7 mouse cellular contexts compared by ENCODE assay signal in genomic region chr6:91972201-91972646, GRCm38 (mm10). TPM values are rescaled to one million over a fixed set of nuclear protein-coding genes. Genes with fewer than 3 reads are reported as not detected.
DNase-seq lines count a peak whose midpoint lies in the region; ATAC-seq and TF ChIP-seq lines count a peak whose summit lies in the region.

No protein-coding gene starts in this region.

- intact Hi-C loops in left cerebral cortex, adult 2 months (cut with DNase I), result no loop called here

- TF ChIP-seq CTCF in left cerebral cortex, adult 2 months (IDR thresholded peaks at IDR 0.05), result no peak; the same call in 1 of the 2 replicates

- 37% methylated on average over 9 of the region's 9 CpGs for WGBS in heart, embryonic 11.5 days (ENCODE audit: insufficient replicate concordance)
- WGBS in kidney, embryonic 16.5 days, result 25% methylated on average over 9 of the region's 9 CpGs
- WGBS in stomach, embryonic 16.5 days, result 40% methylated on average over 9 of the region's 9 CpGs

- peak; percentile 16 to 40 for DNase-seq in adrenal gland, adult 18-20 months (ENCODE audit: low spot score in 2 of 2)
- DNase-seq in lung, postnatal 14 days, result peak; percentile 72
- no peak for DNase-seq in left cerebral cortex, adult 2 months (ENCODE audit: extremely low spot score in 1 of 2, low spot score in 2 of 2)

- H3K27me3 ChIP-seq in heart, embryonic 11.5 days (ENCODE audit: control insufficient read depth, insufficient read depth, low read length), result peaks cover 4% of the 10 kb centered on the region; the same call in 1 of the 2 replicates
- H3K27me3 ChIP-seq in kidney, embryonic 16.5 days (ENCODE audit: insufficient read depth, low read length), result no peaks in the 10 kb centered on the region
- H3K27me3 ChIP-seq in stomach, embryonic 16.5 days (ENCODE audit: control insufficient read depth, insufficient read depth, low read length), result peaks cover 5% of the 10 kb centered on the region; the same call in 1 of the 2 replicates

- H3K36me3 ChIP-seq in heart, embryonic 11.5 days (ENCODE audit: control insufficient read depth, insufficient read depth, low read length), result no peaks in the 10 kb centered on the region
- H3K36me3 ChIP-seq in kidney, embryonic 16.5 days (ENCODE audit: insufficient read depth, low read length), result no peaks in the 10 kb centered on the region
- no peaks in the 10 kb centered on the region for H3K36me3 ChIP-seq in stomach, embryonic 16.5 days (ENCODE audit: control insufficient read depth, insufficient read depth, low read length)

- no peak overlapping the region for H3K4me2 ChIP-seq in heart, embryonic 11.5 days
- H3K4me2 ChIP-seq in kidney, embryonic 16.5 days (replicated peaks; ENCODE audit: low read depth, low read length), result no peak overlapping the region
- no peak overlapping the region for H3K4me2 ChIP-seq in stomach, embryonic 16.5 days (ENCODE audit: low read depth, low read length)

- ATAC-seq in heart, embryonic 11.5 days (replicated peaks; ENCODE audit: insufficient number of reproducible peaks, low FRiP score, low TSS enrichment), result peak; percentile 73
- peak; percentile 88 for ATAC-seq in kidney, embryonic 16.5 days (ENCODE audit: low FRiP score, low TSS enrichment)
- peak; percentile 77 for ATAC-seq in stomach, embryonic 16.5 days (ENCODE audit: insufficient read depth, low FRiP score)

- H3K9me3 ChIP-seq in heart, embryonic 11.5 days (replicated peaks; ENCODE audit: control insufficient read depth, low read length), result no peaks in the 10 kb centered on the region
- H3K9me3 ChIP-seq in kidney, embryonic 16.5 days (ENCODE audit: low read length), result no peaks in the 10 kb centered on the region
- no peaks in the 10 kb centered on the region for H3K9me3 ChIP-seq in stomach, embryonic 16.5 days (replicated peaks; ENCODE audit: control insufficient read depth, low read length)

- H3K4me1 ChIP-seq in brown adipose tissue, adult 24 weeks (ENCODE audit: control insufficient read depth, insufficient read depth, insufficient read length, low read length), result peaks cover 22% of the 10 kb centered on the region
- H3K4me1 ChIP-seq in heart, embryonic 11.5 days (ENCODE audit: control insufficient read depth, insufficient read depth, low read length), result peaks cover 12% of the 10 kb centered on the region; the same call in 1 of the 2 replicates
- peaks cover 20% of the 10 kb centered on the region for H3K4me1 ChIP-seq in kidney, embryonic 16.5 days (ENCODE audit: insufficient read depth, low read length)
- H3K4me1 ChIP-seq in stomach, embryonic 16.5 days (ENCODE audit: control insufficient read depth, insufficient read depth, low read length), result no peaks in the 10 kb centered on the region

- H3K4me3 ChIP-seq in brown adipose tissue, adult 24 weeks (ENCODE audit: insufficient read depth, low read depth, low read length), result no peak overlapping the region
- no peak overlapping the region for H3K4me3 ChIP-seq in heart, embryonic 11.5 days (ENCODE audit: low read depth, low read length)
- H3K4me3 ChIP-seq in kidney, embryonic 16.5 days (ENCODE audit: low read length), result no peak overlapping the region
- no peak overlapping the region for H3K4me3 ChIP-seq in stomach, embryonic 16.5 days (replicated peaks; ENCODE audit: low read length)
- H3K4me3 ChIP-seq in left cerebral cortex, adult 2 months, result no peak overlapping the region

- H3K9ac ChIP-seq in heart, embryonic 11.5 days (ENCODE audit: low read depth, low read length), result no peak overlapping the region
- H3K9ac ChIP-seq in kidney, embryonic 16.5 days (replicated peaks; ENCODE audit: low read length), result no peak overlapping the region
- H3K9ac ChIP-seq in stomach, embryonic 16.5 days (ENCODE audit: low read length), result no peak overlapping the region

- peak overlapping the region; percentile 89 for H3K27ac ChIP-seq in brown adipose tissue, adult 24 weeks (replicated peaks; ENCODE audit: low read depth, low read length)
- peak overlapping the region; percentile 71 for H3K27ac ChIP-seq in heart, embryonic 11.5 days (ENCODE audit: low read depth, low read length)
- H3K27ac ChIP-seq in kidney, embryonic 16.5 days (ENCODE audit: low read length), result peak overlapping the region; percentile 70
- H3K27ac ChIP-seq in stomach, embryonic 16.5 days (ENCODE audit: low read length), result no peak overlapping the region
- no peak overlapping the region; the same call in 1 of the 2 replicates for H3K27ac ChIP-seq in left cerebral cortex, adult 2 months

RNA-seq across cellular contexts. Expression of gene Fgd5, which starts 6.5 kb away (rescaled TPM):
- 10 to 100 TPM; 15.2 to 16.2 TPM for total RNA-seq in adrenal gland, adult 18-20 months (2021)
- polyA plus RNA-seq in brown adipose tissue, adult 24 weeks (2012; ENCODE audit: insufficient read depth, insufficient read length, missing spikeins), result 3.8 and 8.7 TPM in 2 replicates
- 9.1 and 10.2 TPM in 2 replicates for polyA plus RNA-seq in heart, embryonic 11.5 days (2014; fragmentation: Nextera tagmentation; extraction: Ambion mirVana)
- polyA plus RNA-seq in kidney, embryonic 16.5 days (2015; fragmentation: Nextera tagmentation; extraction: Ambion mirVana), result 20.8 and 22.9 TPM in 2 replicates
- polyA plus RNA-seq in stomach, embryonic 16.5 days (2015; fragmentation: Nextera tagmentation; extraction: Ambion mirVana), result 8.1 and 8.2 TPM in 2 replicates
- total RNA-seq in left cerebral cortex, adult 2 months (2021), result 1 to 10 TPM; 4.6 TPM

Comparison
In these comparisons a context has a peak if more than half of its experiments do, and no peak if none do; other contexts are left out.
1. DNase-seq: peak in adrenal gland, adult 18-20 months (2 of 2) and lung, postnatal 14 days (single experiment); none in left cerebral cortex, adult 2 months (0 of 2).
2. H3K27ac ChIP-seq: peak in brown adipose tissue, adult 24 weeks (single experiment), heart, embryonic 11.5 days (single experiment) and kidney, embryonic 16.5 days (single experiment); none in stomach, embryonic 16.5 days (single experiment) and left cerebral cortex, adult 2 months (single experiment).
3. Peak in every context shown above with its lines, with median percentiles within 50 percentile points of each other: ATAC-seq.